Mouse (Mus musculus) lung, postnatal 0 days (tissue): Measurements from ENCODE around the gene Slc38a9. TPM values are rescaled to one million over a fixed set of nuclear protein-coding genes. Genes with fewer than 3 reads are reported as not detected.
A peak's percentile ranks its signal among the peaks of the same experiment; 100 is the strongest.

ENCODE experiments used
- ATAC-seq: fragments of 200-750 bp; cut with Nextera tagmentation; 2 replicates; pipeline ENCODE4 v1.8.0; 2017; ENCODE audit warnings: moderate library complexity
- DNase-seq: peaks from one replicate; pipeline ENCODE4 v3.0.0-alpha.2; 2016; ENCODE audit warnings: low spot score
- H3K27ac ChIP-seq: fragments of 300-500 bp; sonication (generic); 2 replicates; pipeline ENCODE4 v1.5.1; 2014; ENCODE audit warnings: antibody characterized with exemption, mild to moderate bottlenecking, low read length, mixed read lengths
- H3K27me3 ChIP-seq: fragments of 300-500 bp; sonication (generic); replicated peaks from 2 replicates; pipeline ENCODE4 v1.6.1; 2014; ENCODE audit warnings: low read length, mixed read lengths; ENCODE audit not compliant: insufficient read depth
- H3K36me3 ChIP-seq: fragments of 300-500 bp; sonication (generic); 2 replicates; pipeline ENCODE4 v1.6.1; 2014; ENCODE audit warnings: low read length, mixed read lengths; ENCODE audit not compliant: insufficient read depth
- H3K4me1 ChIP-seq: fragments of 300-500 bp; sonication (generic); 2 replicates; pipeline ENCODE4 v1.6.1; 2014; ENCODE audit warnings: antibody characterized with exemption, low read depth, low read length, mixed read lengths; ENCODE audit not compliant: insufficient read depth
- H3K4me2 ChIP-seq: fragments of 300-500 bp; sonication (generic); replicated peaks from 2 replicates; pipeline ENCODE4 v1.6.1; 2014; ENCODE audit warnings: low read depth, mild to moderate bottlenecking, low read length, moderate library complexity, mixed read lengths
- H3K4me3 ChIP-seq: fragments of 300-500 bp; sonication (generic); 2 replicates; pipeline ENCODE4 v1.5.1; 2014; ENCODE audit warnings: low read depth, low read length
- H3K9ac ChIP-seq: fragments of 300-500 bp; sonication (generic); replicated peaks from 2 replicates; pipeline ENCODE4 v1.6.1; 2014; ENCODE audit warnings: low read depth, mild to moderate bottlenecking
- H3K9me3 ChIP-seq: fragments of 300-500 bp; sonication (generic); 2 replicates; pipeline ENCODE4 v1.6.1; 2016; ENCODE audit warnings: low read length, mixed read lengths
- CTCF ChIP-seq: IDR thresholded peaks from 2 replicates; pipeline ENCODE4 v1.5.1; 2016; ENCODE audit warnings: antibody characterized with exemption, mild to moderate bottlenecking
- EP300 ChIP-seq: IDR thresholded peaks from 2 replicates; pipeline ENCODE4 v1.6.1; 2016; ENCODE audit warnings: antibody characterized with exemption, mild to moderate bottlenecking, control low read depth
- WGBS: fragments of 180-500 bp; shearing (Covaris S2); extraction: QIAGEN DNeasy Blood & Tissue Kit; methylation state at CpG from one replicate; pipeline ENCODE4 v1.1.7; 2014; 5-methylcytosine and 5-hydroxymethylcytosine counted together
- polyA plus RNA-seq: library from polyadenylated mRNA; unstranded; fragments of >200 nt; fragmentation: Nextera tagmentation; extraction: Ambion mirVana; gene quantifications from 2 replicates; pipeline ENCODE4 v1.2.1, GENCODE M21; 2015

Slc38a9 gene
- polyA plus RNA-seq, 1 experiment from 2014 or later = 15.3 TPM

- no peak overlapping the region for H3K4me3 ChIP-seq
- peak; percentile 64 for DNase-seq
- WGBS = 56% methylated on average over 9 of the region's 9 CpGs
- TF ChIP-seq EP300 (peak; percentile 99), CTCF (no peak)
- H3K27me3 ChIP-seq = no peaks in the 10 kb centered on the region
- H3K9me3 ChIP-seq = no peaks in the 10 kb centered on the region
- H3K4me2 ChIP-seq = no peak overlapping the region
- peaks cover 10% of the 10 kb centered on the region; the same call in 1 of the 2 replicates for H3K4me1 ChIP-seq
- H3K27ac ChIP-seq = peak overlapping the region; percentile 85
- no peaks in the 10 kb centered on the region for H3K36me3 ChIP-seq
- peak; percentile 79 for ATAC-seq
- H3K9ac ChIP-seq = no peak overlapping the region
Observed at GRCm38 (mm10) chr13:112753522-112753921, 93.0 kb downstream of the Slc38a9 start.

GRCm38 (mm10) chr13:112754871-112755270, 94.3 kb downstream of the Slc38a9 start:
- no peak for ATAC-seq

GRCm38 (mm10) chr13:112755507-112756010, 95.0 kb downstream of the Slc38a9 start:
- Histone ChIP-seq H3K4me2 (no peak overlapping the region), H3K9me3 (no peaks in the 10 kb centered on the region), H3K4me1 (peaks cover 13% of the 10 kb centered on the region; the same call in 1 of the 2 replicates), H3K27me3 (no peaks in the 10 kb centered on the region), H3K9ac (no peak overlapping the region), H3K27ac (peak overlapping the region; percentile 22; the same call in 1 of the 2 replicates), H3K36me3 (no peaks in the 10 kb centered on the region), H3K4me3 (no peak overlapping the region)
- TF ChIP-seq EP300 (peak; percentile 35; the same call in 1 of the 2 replicates), CTCF (no peak)
- 48% methylated on average over 11 of the region's 11 CpGs for WGBS
- peak; percentile 76 for DNase-seq
- ATAC-seq = peak; percentile 29

More at GRCm38 (mm10) chr13:112754871-112755270, 94.3 kb downstream of the Slc38a9 start:
- 0 out of 2 replicates have a peak overlapping the region, but pooled peaks have one; percentile 26 for H3K27ac ChIP-seq
- no peak overlapping the region for H3K4me3 ChIP-seq
- H3K36me3 ChIP-seq = no peaks in the 10 kb centered on the region
- H3K9me3 ChIP-seq = no peaks in the 10 kb centered on the region
- no peak overlapping the region for H3K4me2 ChIP-seq
- no peak for DNase-seq
- no peak overlapping the region for H3K9ac ChIP-seq
- no peaks in the 10 kb centered on the region for H3K27me3 ChIP-seq
- WGBS = 54% methylated on average over 4 of the region's 4 CpGs
- peaks cover 10% of the 10 kb centered on the region; the same call in 1 of the 2 replicates for H3K4me1 ChIP-seq
- no peak for TF ChIP-seq EP300
- TF ChIP-seq CTCF = no peak

- 0 out of 2 replicates have a peak, but pooled peaks have one; percentile 7 for TF ChIP-seq EP300
- TF ChIP-seq CTCF = no peak
- peaks cover 4% of the 10 kb centered on the region; the same call in 1 of the 2 replicates for H3K4me1 ChIP-seq
- DNase-seq (no peak), ATAC-seq (no peak)
- H3K36me3 ChIP-seq = no peaks in the 10 kb centered on the region
- no peak overlapping the region for H3K4me2 ChIP-seq
- H3K27ac ChIP-seq = no peak overlapping the region
- H3K9ac ChIP-seq = no peak overlapping the region
- H3K9me3 ChIP-seq = no peaks in the 10 kb centered on the region
- no peaks in the 10 kb centered on the region for H3K27me3 ChIP-seq
- H3K4me3 ChIP-seq = no peak overlapping the region
- 80% methylated on average over 9 of the region's 9 CpGs for WGBS
Observed at GRCm38 (mm10) chr13:112757395-112757794, 96.8 kb downstream of the Slc38a9 start.

GRCm38 (mm10) chr13:112758546-112759090, 98.1 kb downstream of the Slc38a9 start:
- no peak for TF ChIP-seq EP300
- no peak for TF ChIP-seq CTCF
- 92% methylated on average over 6 of the region's 6 CpGs for WGBS
- Histone ChIP-seq H3K36me3 (no peaks in the 10 kb centered on the region), H3K4me3 (no peak overlapping the region), H3K9ac (no peak overlapping the region), H3K4me1 (peaks cover 4% of the 10 kb centered on the region; the same call in 1 of the 2 replicates), H3K27ac (no peak overlapping the region), H3K27me3 (no peaks in the 10 kb centered on the region), H3K9me3 (no peaks in the 10 kb centered on the region), H3K4me2 (no peak overlapping the region)
- ATAC-seq = no peak
- no peak for DNase-seq

GRCm38 (mm10) chr13:112759364-112759763, 98.8 kb downstream of the Slc38a9 start:
- TF ChIP-seq EP300 (no peak), CTCF (no peak)
- Histone ChIP-seq H3K4me3 (no peak overlapping the region), H3K4me2 (no peak overlapping the region), H3K9me3 (no peaks in the 10 kb centered on the region), H3K27me3 (no peaks in the 10 kb centered on the region), H3K27ac (no peak overlapping the region), H3K36me3 (no peaks in the 10 kb centered on the region), H3K4me1 (peaks cover 4% of the 10 kb centered on the region; the same call in 1 of the 2 replicates), H3K9ac (no peak overlapping the region)
- no peak for DNase-seq
- no peak for ATAC-seq
- 90% methylated on average over 9 of the region's 9 CpGs for WGBS
